Mouse (Mus musculus) adrenal gland, adult 18-20 months (tissue): ENCODE results near the gene Msi2. TPM values are rescaled to one million over a fixed set of nuclear protein-coding genes. Genes with fewer than 3 reads are reported as not detected.

Experiments used
- DNase-seq, 2 experiments: peaks; one replicate each; pipeline ENCODE4 v3.0.0; 2021 to 2022; ENCODE audit warnings: low spot score in 2 of 2
- total RNA-seq, 2 experiments: library from RNA; stranded (reverse); gene quantifications; 1 replicate in 1 of 2; 2 replicates in 1 of 2; pipeline ENCODE4 v1.2.3; 2021

Msi2 gene
- total RNA-seq, 2 experiments from 2014 or later = 196 to 204 TPM

- no peak for DNase-seq
Measured at GRCm38 (mm10) chr11:88594804-88595611, 123.3 kb downstream of the Msi2 start.

DNA sequence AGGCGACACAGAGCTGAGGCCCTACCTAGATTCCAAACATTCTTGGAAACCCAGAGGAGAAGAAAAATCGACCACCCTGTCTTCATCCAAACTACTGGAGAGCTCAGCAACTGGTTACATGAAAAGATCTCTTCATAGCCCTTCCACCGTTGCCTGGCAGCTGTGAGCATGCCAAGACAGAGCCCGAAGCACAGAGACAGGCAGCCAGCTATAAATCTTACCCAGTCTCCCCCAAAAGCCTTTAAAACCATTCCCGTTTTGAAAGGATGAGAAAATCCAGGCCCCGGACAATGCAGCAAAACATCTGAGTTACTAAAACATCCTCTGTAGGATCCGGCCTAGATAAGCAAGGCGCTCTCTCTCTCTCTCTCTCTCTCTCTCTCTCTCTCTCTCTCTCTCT is 124.3 kb downstream of the Msi2 start:
- no peak for DNase-seq

DNA sequence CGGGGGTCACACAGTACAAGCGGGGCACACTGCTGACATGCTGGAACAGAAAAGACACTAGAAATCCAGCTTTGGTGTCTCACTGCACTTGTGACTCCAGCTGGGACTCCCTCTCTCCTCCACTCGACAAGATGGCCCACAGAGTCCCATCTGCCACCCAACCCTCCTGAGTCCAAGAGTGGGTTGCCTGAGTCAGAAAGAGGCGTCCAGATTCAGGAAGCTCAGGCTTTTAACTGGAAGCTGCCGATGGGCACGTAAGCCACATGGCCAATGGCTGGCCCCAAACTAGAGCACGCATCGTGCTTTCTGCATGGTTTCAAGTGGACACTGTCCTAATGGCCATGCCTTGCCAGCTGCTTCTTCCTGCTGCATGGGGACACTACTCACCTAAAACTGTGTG is 126.2 kb downstream of the Msi2 start:
- DNase-seq = no peak

DNA sequence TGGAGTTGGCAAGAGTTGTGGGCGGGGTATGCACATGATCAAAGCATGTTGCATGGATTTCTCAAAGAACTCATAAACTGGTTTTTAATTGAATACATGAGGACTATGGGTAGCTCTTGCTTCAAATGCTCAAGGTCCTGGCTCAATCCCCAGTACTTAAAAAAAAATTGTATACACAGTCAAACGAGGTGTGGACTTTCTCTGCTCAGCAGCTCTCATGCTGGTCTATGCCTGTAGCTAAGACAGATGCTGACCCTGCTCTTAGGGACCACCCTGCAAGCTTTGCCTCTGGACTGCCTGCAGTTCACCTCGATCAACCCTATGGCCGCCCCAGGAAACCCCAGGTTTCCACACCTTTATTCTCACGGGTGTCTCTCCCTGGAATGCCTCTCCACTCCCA is 127.7 kb downstream of the Msi2 start:
- no peak for DNase-seq

DNA sequence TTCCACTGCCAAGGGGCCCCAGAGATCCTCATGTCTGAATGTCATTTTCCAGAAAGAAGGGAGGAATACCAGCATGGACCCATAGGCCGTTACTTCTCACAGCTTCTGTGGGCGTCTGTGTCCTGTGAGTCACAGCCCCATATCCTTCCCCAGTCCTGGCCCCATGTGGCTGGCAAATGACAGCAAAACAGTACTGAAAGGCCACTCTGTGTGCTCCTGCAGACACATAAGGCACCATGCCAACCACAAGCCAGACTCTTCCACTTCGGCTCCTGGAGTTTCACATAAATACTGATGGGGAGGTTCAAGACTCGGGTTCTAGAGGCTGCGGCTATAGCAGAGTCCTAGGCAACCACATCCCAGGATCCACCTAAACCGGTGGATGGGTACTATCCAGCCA is 128.7 kb downstream of the Msi2 start:
- no peak for DNase-seq

DNA sequence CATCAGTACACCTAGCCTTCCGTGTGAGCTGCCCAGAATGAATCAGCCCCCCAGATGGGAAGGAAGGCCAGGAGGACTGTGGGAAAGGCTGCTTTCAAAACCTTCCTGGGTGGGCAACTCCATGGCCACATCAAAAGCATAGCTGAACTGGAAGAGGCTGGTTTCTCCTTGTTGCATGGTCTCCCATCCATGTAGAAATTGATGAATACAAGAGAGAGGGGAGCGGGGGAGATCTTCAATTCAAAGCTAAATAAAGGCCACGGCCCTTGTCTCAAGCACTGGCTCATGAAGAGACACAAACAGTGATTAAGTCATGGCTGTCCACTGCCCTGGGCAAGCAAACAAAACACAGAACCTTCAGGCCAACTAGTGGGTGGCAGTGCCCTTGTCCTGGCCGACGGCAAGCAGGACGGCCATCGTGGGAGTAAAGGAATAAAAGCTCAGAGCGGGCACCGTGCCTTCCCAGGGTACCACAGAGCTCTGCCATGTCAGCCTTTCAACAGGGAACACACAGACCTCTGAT is 129.6 kb downstream of the Msi2 start:
- no peak for DNase-seq

GRCm38 (mm10) chr11:88587710-88588109 is 130.6 kb downstream of the Msi2 start:
- DNase-seq = no peak

- DNase-seq = no peak
Measured at GRCm38 (mm10) chr11:88585880-88586279, 132.4 kb downstream of the Msi2 start.

GRCm38 (mm10) chr11:88585171-88585632 is 133.1 kb downstream of the Msi2 start:
- DNase-seq = no peak

GRCm38 (mm10) chr11:88583866-88584265 is 134.4 kb downstream of the Msi2 start:
- DNase-seq = no peak

- no peak for DNase-seq
Measured at GRCm38 (mm10) chr11:88583259-88583833, 135.0 kb downstream of the Msi2 start.

DNA sequence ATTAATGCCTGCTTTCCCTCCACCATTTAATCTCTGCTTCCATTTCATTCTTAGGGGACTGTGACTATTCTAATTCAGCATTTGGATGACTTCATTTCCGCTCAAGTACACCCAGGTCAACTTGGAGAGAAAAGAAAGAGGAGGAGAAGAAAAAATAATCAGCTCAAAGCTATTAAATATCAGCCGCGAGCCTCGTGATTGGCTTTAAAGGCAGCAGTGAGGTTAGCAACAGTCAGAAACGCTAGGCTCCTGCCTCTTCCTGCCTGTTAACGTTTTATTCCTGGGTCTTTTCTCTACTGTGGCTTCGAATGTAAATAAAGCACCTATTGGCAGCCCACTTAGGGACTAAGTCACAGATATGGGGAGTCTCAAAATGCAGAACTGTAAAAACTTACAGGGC is 135.5 kb downstream of the Msi2 start:
- no peak for DNase-seq

DNA sequence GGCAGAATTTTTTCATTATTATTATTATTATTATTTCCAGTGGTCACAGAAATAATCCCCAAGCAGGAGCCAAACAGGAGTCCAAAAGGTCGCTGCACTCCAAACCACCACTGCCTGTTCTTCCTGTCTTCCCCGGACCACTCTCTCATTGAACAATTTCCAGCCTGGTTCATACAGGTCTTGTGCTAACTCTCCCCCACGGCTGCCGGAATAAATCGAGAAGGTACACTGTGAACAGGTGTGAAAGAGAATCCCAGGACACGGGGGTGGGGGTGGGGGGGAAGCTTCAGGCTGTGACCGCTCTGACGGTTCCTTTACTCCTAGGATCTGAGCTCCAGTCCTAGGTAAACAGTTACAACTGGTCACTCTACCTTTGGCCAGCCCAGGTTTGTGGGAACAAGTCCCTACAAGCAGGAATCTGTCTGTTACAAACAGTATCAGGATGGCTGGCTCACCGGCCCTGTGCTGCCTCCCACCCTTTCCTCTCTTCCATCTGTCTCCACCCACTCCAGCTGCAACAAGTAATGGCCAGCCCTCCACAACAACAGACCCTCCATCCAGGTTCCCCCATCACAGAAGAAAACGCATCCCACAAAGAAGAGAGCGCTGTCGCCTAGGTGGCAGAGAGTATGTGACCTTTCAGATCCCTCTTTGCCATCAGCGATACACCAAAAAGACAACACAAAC is 136.1 kb downstream of the Msi2 start:
- no peak for DNase-seq

DNA sequence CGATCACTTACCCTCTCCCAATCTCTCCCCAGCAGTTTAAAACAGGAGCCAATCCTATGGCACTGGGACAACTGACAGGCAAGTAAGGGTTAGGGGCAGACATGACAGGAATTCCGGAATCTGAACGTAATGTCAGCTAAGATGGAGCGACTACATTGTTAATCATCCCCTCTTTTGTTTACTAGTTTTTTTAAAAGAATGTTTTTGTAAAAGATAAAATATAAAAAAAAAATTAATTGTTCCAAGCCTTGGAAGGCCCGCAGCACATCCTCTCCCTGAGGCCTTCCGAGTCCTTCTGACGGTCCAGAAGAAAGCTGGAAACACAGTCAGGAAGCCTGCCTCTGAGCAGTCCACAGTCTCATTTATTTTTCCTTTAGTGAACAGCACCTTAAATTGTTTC is 136.9 kb downstream of the Msi2 start:
- no peak for DNase-seq

- DNase-seq = no peak
Measured at GRCm38 (mm10) chr11:88578700-88579099, 139.6 kb downstream of the Msi2 start.

GRCm38 (mm10) chr11:88577076-88577475 is 141.2 kb downstream of the Msi2 start:
- DNase-seq = no peak

- DNase-seq = no peak
Measured at GRCm38 (mm10) chr11:88576233-88576998, 141.9 kb downstream of the Msi2 start.

DNA sequence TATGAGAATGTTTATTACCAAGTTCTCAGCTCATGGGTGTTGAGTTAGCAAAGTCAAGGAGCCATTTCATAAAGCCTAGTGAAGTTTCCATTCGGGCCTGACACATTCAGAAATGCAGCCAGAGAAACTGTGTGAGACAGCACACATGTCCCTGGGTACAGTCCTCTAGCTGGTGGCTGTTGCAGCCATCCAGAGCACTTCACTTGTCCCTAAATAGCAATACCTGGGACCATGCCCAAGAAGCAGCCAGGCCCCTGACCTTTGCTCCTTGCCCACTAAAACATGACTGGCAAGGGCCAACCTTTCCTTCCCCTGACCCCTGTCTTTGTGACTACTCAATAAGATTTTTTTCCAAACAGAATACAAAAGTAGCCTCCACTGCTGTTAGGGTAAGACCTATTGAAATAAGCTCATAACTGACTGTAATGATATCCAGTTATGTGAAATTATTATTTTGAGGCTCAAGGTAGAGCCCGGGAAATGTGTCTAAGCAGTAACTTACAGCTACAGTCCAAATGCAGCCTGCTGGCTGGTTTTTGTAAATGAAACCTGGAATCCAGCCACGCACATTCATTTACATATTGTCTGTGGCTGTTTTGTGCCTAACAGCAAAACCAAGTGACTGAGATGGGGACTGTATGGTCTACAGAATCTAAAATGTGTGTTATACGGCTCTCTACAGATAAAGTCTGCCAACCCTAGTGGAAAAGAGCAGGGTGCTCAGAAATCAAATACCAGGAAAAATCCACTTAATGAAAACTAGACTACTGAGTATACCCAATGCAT is 143.5 kb downstream of the Msi2 start:
- DNase-seq = no peak

DNA sequence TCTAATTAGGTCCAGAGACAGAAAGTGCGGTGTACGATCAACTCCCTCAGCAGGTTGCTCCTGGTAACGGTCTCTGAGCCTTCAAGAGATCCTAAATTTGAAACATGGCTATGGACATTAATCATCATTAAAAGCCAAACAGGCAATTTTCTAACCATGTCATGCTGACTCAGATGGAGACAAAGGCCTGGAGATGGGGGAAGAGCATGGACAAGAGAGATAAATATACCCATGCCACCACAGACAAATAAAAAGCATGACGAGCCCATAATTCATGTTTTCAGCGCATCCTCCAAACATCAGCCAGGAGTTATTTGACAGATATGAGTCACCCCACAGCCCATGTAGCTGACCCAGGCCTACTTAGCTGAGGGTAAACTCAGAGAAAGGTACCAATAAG is 145.3 kb downstream of the Msi2 start:
- DNase-seq = no peak

- DNase-seq = no peak
Measured at GRCm38 (mm10) chr11:88572461-88572860, 145.9 kb downstream of the Msi2 start.
